Mouse (Mus musculus): ENCODE measurements around the gene Zfp423. TPM values are rescaled to one million over a fixed set of nuclear protein-coding genes. Genes with fewer than 3 reads are reported as not detected.
A peak's percentile ranks its signal among the peaks of the same experiment; 100 is the strongest.

Gene Zfp423
- total RNA-seq, 2 experiments from 2014 or later, result 15.0 to 19.1 TPM

DNA sequence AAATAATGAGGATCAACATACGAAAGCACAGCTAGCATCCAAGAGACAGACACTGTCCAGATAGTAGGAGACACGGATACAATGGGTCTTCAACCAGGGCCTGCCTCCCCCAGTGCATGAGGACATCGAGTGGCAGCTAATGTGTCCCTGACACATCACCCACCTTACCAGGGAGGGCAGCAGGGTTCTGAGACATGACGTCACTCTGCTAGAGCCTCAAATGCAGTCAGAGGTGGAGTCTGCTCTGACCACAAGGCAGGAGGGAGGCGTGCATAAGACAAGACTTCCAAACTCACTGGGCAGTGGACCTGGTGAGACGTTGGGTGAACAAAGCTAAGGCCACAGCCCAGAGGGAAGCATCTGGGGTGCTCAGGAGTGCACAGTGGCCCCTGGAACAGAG, 148.6 kb downstream of the Zfp423 start:
- no peak for DNase-seq (ENCODE audit: low spot score)

- peak; percentile 75 for DNase-seq (ENCODE audit: low spot score)
Measured at GRCm38 (mm10) chr8:87804327-87804900, 155.0 kb downstream of the Zfp423 start.

- no peak for DNase-seq (ENCODE audit: low spot score)
Measured at GRCm38 (mm10) chr8:87803437-87803836, 156.0 kb downstream of the Zfp423 start.

DNA sequence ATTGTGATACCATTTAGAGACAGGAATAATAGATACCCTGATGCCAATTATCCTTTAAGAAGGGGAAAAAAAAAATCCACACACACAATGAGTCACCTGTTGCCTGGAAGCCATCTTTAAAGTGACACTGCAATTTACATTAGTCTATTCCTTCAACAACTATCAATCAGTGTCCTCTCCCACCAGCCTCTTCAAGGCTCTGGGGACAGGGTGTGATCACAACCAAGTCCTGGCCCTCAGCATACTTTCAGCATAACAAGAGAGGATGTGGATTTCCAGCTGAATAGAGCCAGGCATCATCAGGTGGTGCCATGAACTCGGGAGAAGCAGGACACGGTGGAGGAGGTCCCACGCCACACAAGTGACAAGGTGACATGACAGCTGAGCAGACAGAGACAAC, 156.8 kb downstream of the Zfp423 start:
- DNase-seq (ENCODE audit: low spot score), result peak; percentile 15

GRCm38 (mm10) chr8:87800121-87800520, 159.3 kb downstream of the Zfp423 start:
- DNase-seq (ENCODE audit: low spot score), result no peak

DNA sequence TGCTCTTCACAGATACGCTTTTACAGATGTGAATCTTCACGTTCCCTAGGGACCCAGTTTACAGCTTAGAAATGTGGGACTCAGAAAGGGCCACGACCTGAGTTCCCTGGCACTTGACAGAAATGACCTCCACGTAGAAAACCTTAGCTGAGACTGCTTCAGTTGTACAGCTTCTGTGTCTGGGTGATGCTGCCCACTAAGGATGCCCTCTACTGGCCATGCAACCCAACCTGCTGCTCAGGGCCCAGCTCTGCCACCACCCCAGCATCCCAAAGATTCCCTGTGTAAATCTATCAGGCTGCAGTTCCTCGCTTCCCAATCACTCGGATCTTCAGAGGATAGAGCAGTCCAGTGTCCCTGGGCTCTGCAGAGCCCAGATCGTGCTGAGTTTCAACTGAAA, 163.2 kb downstream of the Zfp423 start:
- DNase-seq (ENCODE audit: low spot score), result peak; percentile 22

DNA sequence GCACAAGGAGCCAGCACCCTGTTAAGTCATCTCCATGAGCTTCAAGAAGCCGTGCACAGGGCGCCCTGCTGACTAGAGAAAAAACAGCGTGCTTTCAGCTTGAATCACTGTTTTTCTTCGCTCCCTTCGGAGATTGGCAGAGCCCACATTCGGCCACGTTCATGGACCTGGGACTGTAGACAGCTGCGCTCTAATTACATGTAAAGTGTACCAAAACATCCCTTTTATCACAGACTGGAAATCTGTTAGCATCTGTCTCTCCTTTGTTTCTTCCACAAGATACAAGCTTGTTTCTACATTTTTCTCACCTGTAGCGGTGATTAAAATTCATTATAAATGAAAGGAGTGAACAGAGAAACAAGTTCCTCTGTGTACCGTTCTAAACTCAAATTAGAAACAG, 164.8 kb downstream of the Zfp423 start:
- DNase-seq (ENCODE audit: low spot score), result peak; percentile 32

GRCm38 (mm10) chr8:87791103-87791502, 168.3 kb downstream of the Zfp423 start:
- peak; percentile 55 for DNase-seq (ENCODE audit: low spot score)

DNA sequence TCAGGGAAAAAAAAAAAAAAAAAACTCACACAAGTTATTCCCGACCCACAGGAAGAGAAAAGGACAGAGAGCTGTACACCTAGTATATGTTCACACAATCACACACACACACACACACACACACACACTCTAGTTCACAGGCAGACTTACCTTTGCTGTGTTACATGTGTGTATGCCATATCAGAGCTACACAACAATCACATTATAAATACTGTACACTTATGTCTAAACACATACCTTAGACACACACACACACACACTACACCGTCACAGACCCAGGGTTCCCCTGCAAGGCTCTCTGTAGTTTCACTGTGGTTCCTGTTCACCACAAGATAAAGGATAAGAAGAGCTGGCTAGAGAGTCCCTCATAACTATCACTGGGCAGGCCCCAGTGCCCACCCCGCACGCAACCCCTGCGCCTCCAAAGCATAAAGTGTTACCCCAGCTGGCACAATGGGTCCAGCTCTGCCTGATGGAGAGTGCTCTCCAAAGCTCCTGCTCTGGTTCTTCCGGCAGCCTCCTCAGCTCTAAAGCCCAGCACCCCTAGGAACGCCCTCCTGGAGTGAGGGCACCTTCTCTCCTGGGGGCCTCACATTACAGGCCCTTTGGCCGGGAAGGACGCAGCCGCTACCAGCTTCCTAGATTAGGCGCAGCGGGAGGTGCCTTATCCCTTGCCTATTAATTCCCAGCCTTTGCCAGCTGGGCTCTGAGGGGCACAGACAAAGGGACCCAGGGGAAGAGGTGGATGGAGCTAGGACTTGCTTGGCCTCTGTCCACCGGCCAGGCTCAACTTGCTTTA, 174.6 kb downstream of the Zfp423 start:
- no peak for DNase-seq (ENCODE audit: low spot score)

- DNase-seq (ENCODE audit: low spot score), result no peak
Measured at GRCm38 (mm10) chr8:87784227-87784626, 175.2 kb downstream of the Zfp423 start.

DNA sequence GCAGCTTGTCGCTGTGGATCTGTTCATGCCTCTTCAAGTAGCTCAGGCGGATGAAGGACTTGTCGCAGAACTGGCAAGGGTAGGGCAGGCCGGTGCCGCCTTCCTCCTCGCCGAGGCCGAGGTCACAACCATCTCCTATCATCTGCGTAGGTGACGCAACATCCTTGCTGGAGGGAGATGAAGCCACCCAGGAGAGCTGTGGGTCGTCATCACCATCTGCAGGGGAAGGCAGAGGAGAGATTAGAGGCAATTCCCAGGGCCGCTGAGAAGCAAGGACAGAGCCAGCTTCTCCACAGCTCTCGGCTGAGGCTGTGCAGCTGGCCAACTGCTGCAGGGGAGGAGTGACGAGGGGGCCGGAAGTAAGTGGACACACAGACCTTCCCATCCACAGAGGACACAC, 176.2 kb downstream of the Zfp423 start:
- DNase-seq (ENCODE audit: low spot score), result peak; percentile 22

GRCm38 (mm10) chr8:87777586-87777985, 181.8 kb downstream of the Zfp423 start:
- no peak for DNase-seq (ENCODE audit: low spot score)

GRCm38 (mm10) chr8:87775889-87776288, 183.5 kb downstream of the Zfp423 start:
- no peak for DNase-seq (ENCODE audit: low spot score)

GRCm38 (mm10) chr8:87774966-87775365, 184.4 kb downstream of the Zfp423 start:
- DNase-seq (ENCODE audit: low spot score), result no peak

DNA sequence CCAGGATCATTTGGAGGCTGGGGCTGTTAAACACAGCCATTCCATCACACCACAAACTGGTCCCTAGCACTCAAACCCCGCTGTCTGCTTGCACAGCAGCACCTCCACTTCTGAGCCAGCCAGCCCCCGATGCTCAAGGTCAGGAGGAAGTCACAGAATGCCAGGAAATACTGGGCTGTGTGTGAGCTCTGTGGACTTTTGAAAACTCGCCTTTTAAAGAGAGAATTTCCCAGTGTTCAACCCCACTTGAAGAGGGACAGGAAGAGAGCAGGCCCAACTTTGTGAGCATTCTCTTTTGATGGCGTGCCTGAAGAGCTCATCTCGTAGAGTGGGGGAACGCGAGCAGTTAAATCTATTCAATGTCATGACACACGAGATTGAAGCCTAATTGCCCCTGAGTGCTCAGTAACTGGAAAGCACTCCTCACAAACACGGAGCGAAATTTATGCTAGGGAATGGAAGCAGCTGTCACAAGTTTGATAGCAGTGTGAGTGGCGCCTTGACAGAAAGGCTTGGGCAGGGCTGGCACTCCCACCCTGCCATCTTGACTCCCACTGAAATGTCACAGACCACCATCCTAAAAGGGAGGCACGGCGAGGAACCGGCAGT, 186.4 kb downstream of the Zfp423 start:
- no peak for DNase-seq (ENCODE audit: low spot score)

GRCm38 (mm10) chr8:87767882-87768281, 191.5 kb downstream of the Zfp423 start:
- DNase-seq (ENCODE audit: low spot score), result no peak

GRCm38 (mm10) chr8:87765276-87765675, 194.1 kb downstream of the Zfp423 start:
- no peak for DNase-seq (ENCODE audit: low spot score)

DNA sequence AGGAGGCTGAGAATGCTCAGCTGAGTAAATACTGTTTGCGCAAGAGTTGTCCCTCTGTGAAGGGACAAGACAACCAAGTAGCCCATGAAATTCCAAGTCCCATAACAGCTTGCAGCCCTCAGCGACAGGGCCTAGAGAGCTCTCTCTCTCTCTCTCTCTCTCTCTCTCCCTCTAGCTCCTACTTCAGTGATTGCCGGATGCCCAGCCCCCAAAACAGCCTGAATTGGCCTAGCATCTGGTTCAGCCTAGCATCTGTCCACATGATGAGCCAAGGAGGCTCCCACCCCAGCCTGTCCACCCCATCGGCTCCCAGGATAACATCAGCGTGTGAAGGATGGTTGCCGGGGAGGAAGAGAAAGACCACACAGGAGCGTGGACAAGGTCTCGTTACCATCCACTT, 200.6 kb downstream of the Zfp423 start:
- DNase-seq (ENCODE audit: low spot score), result no peak

DNA sequence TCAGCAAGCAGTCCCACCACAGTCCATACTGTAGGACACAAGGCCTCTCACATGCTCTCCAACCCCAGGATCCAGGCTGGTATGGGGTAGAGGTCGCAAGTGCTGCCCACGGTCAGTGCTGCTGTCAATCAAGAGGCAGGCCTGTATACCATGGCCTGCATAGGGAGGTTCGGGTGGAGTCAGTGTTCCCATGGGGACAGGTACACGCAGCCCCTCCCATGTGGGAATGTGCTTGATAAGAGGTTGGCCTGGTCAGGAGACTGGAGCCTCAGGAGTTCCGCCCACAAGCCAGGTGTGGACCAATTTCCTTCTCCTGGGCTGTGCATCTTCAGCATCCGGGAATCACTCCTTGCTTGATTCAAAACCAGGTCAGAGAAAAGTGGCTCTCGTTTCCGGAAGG, 204.5 kb downstream of the Zfp423 start:
- DNase-seq (ENCODE audit: low spot score), result no peak

- DNase-seq (ENCODE audit: low spot score), result no peak
Measured at GRCm38 (mm10) chr8:87753636-87754035, 205.8 kb downstream of the Zfp423 start.

GRCm38 (mm10) chr8:87753148-87753547, 206.2 kb downstream of the Zfp423 start:
- peak; percentile 39 for DNase-seq (ENCODE audit: low spot score)

GRCm38 (mm10) chr8:87752710-87753109, 206.7 kb downstream of the Zfp423 start:
- DNase-seq (ENCODE audit: low spot score), result no peak

GRCm38 (mm10) chr8:87747582-87747981, 211.8 kb downstream of the Zfp423 start:
- DNase-seq (ENCODE audit: low spot score), result peak; percentile 19
